Mouse (Mus musculus) urinary bladder, adult 2 months (tissue): Measurements from ENCODE around the gene Myod1. TPM values are rescaled to one million over a fixed set of nuclear protein-coding genes. Genes with fewer than 3 reads are reported as not detected.

Source experiments
- DNase-seq: peaks from one replicate; pipeline ENCODE4 v3.0.0; 2022; ENCODE audit warnings: low spot score
- polyA plus RNA-seq: library from polyadenylated mRNA; depleted of rRNA; stranded (reverse); fragments of >200 nt; gene quantifications from 2 replicates; pipeline ENCODE4 v1.2.3, GENCODE M21; 2012; rRNA removed

Myod1 gene
- 0.29 and 0.50 TPM in 2 replicates for polyA plus RNA-seq

DNA sequence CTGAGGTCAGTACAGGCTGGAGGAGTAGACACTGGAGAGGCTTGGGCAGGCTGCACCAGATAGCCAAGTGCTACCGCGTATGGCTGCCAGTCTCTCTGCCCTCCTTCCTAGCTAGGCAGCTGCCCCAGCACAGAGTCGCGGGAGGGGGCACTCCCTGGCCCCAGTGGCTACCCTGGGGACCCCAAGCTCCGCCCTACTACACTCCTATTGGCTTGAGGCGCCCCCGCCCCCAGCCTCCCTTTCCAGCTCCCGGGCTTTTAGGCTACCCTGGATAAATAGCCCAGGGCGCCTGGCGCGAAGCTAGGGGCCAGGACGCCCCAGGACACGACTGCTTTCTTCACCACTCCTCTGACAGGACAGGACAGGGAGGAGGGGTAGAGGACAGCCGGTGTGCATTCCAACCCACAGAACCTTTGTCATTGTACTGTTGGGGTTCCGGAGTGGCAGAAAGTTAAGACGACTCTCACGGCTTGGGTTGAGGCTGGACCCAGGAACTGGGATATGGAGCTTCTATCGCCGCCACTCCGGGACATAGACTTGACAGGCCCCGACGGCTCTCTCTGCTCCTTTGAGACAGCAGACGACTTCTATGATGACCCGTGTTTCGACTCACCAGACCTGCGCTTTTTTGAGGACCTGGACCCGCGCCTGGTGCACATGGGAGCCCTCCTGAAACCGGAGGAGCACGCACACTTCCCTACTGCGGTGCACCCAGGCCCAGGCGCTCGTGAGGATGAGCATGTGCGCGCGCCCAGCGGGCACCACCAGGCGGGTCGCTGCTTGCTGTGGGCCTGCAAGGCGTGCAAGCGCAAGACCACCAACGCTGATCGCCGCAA, at the start of gene Myod1:
Myod1 (plus strand) TSS at position 303 of the 836 bp plus-strand sequence.
- no peak for DNase-seq

DNA sequence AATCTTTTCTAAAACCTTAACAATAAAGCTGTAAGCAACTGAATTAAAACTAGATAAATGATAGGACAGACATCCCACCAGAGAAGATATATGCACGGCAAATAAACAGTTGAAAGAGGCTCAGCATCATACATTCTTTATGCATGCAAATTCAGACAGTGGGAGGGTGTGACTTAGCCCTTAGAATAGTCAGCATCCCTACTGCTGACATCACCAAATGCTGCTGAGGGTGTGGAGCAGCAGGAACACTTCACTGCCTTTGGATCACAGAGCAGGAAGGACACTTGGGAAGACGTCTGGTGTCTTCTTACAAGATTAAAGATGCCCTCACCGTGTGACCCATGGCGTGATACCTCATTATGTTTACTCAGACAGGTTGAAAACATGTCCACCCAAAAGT, 48.4 kb upstream of the Myod1 start:
- no peak for DNase-seq

DNA sequence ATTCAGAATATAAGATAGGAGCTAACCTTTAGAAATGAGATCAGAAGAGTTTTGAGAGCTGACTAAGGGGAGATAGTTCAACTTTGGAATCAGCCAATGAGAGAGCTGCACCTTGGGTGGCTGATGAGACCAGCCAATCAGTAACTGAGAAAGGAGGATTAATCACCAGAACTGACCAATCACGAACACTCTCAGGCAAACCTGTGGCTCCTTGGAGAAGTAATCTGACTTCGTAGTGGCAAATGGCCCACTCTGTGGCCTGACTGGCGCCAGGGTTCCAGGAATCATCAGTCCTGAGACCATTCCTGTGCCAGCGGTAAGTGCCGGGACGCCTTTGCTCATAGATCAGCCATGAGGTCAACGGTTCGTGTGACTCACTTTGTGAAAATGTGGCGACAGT, 38.9 kb upstream of the Myod1 start:
- no peak for DNase-seq

DNA sequence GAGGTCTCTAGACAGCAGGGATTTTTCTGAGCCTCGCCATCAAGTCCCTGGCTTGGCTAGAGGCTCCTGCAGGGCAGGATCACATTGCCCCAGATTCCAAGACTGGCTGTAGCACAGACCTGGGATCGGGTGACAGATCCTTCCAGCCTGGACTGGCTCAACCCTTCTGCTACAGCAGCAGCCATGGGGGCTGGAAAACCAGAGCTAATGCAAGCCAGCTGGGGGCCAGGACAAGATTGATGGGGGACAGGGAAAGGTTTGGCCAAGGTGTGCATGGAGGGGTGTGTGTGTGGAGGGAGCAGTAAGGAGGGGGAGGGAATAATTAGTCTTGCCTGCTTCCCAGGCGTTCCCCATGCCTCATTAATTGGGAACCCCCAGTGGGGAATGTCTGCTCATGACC, 36.5 kb upstream of the Myod1 start:
- no peak for DNase-seq

DNA sequence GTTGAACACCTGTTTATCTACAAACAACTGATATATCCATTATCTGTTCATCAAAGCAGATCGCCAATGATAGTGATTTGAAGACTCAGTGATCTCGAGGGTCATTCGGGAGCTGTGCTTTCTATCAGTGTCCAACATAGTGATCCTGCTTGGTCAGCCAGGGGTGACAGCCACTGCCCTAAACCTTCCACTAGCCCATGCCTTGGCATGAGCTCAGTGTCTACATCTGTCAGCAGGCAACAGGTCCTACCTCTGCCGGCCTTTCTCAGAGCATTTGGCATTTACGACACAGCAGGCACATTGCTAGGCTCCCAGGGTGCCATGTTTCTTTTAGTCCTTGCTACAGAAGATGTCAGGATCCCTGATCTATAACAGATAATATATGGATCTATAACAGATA, 36.0 kb upstream of the Myod1 start:
- no peak for DNase-seq

DNA sequence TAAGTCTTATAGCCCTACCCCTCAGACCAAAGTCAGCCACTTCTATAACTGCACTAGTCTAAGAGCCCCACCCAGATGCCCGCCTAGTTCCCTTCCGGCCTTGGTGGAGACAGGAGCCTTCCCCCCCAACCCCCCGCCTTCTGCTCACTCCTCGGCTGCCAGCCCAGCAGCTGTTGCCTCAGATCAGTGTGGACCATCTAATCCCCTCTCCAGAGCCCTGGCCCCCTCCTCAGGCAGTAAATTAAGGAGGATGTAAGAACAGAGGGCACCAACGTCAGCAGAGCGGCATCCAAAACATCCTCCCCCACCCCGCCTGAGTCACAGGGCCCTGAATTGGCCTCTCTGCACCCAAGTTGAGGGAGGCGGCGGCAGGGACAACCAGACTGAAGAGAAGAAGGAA, 34.8 kb upstream of the Myod1 start:
- DNase-seq: no peak

DNA sequence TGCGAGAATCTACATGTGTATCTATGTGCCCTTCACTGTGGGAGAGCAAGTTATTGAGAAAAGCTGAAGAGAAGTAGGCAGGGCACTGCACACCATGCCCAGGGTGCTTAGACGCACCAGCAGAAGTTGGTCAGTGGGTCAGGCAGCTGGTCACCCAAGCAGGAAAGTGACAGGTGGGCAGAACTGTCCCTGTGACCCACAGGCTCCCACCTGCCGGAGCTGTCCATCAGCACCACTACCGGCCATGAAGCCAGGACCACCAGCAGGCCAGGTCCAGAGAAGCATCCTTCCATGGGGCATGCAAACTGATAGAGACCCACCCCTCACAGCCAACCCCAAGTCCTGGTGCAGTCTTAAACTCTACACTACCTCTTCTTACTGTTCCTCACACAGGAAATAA, 28.6 kb upstream of the Myod1 start:
- DNase-seq: no peak

DNA sequence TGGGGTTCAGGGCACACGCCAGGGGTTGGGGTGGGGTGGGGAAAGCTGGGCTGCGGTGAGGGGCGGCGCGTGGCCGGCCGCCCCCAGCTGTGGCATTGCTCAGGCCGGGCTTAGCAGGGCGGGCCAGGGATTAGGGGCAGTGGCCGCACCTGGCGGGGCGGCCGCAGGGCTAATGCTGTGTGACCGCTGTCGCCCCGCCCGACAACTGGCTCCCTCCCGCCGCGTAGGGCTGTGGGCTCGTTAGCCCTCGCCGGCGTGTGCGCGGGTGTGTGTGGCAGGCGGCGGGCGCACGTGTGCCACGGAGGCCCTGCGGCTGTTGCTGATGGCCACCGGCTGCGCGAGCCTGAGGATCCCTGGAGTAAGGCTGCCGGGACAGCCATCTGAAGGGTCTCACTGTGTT, 27.5 kb upstream of the Myod1 start:
- no peak for DNase-seq

DNA sequence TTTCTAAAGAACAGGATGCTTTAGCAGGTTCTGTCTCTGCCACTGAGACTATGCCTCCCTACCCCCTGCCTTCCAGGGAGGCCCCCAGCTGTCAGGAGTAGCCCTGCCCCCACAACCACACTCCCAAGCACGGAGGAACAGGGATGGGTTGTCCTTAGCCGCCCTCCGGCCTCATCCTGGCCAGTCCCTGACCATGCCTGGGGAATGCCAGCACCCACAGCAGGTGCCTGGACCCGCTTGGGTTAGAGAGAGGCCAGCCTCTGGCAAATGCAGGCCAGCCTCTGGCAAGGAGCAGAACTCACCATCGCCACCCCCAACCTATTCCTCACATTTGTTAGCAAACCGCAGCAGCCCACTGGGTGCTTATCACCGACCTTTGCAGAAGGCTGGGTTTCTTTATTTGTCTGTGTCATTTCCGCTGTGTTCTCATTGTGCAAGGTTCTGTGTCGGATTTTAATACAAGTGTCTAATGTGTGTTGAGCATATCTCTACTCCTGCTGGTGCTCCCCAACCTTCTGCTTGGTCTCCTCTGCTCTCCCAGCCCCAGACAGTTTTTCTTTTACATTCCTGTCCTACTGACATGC, 26.1 kb upstream of the Myod1 start:
- DNase-seq: no peak

DNA sequence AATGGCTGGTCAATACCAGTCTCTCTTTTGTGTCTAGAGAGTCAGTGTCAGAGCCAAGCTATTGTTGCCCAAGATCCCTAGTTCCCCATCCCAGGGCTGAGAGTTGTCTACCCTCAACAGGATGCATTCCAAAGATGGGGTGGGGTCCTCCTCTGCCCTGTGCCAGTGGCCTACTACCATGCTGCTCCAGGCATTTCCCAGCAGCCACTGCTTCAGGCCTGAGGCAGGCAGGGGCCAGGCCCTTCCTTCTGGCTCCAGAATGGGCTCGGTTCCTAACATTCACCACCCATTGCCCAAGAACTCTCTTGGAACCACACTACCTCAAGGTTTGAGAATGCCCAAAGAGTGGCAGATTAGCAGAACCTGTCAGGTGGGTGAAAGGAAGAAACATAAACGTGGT, 23.5 kb upstream of the Myod1 start:
- no peak for DNase-seq

DNA sequence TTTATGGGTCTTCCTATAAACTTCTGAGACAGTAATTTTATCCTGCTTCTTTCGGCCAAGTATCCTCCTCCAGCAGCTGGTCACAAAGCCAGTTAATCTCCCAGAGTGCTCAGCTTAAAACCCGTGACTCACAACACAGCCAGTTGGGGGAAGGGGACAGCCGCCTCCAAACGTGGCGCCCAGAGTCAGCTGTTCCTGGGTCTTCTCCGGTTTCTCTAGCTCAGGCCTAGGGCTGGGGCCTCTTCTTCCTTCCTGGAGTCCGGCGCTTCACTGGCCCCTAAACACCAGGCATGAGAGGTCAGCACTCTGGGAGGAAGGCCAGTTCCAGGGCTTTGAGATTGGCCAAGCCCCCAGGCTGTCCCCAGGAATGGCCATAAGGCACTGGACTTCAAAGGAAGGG, 23.1 kb upstream of the Myod1 start:
- DNase-seq: no peak

DNA sequence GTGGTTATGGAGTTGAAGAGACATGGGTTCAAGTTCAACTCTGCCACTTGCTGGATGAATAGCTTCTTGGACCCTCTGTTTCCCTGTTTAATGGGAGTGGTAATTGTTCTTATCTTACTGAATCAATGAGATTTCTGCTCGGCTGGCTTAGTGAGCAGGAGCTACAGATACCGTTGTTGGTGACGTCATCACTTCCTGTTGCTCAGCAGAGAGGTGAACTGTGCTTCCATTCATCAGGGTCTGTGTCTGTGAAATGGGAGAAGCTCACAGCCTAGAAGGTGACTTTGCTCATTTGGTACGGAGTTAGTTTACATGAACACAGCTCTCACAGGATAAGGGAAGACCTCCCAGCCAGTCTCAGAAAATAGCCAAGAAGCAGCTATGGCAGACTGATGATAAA, 22.4 kb upstream of the Myod1 start:
- DNase-seq: no peak

DNA sequence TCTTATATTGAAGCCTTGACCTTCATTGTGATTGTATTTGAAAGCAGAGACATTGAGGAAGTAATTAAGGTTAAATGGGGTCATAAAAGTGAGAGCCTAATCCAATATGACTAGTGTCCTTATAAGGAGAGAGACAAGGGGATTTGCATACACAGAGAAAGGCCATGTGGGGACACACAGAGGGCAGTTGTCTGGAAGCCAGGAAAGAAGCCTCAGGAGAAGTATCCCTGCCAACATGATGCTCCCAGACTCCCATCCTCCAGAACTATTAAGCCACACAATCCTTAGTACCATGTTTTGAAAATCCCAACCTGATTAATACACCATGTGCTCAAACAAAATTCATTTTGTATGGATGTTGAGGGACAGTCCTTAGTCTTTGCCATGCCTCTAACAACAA, 14.5 kb upstream of the Myod1 start:
- DNase-seq: no peak

DNA sequence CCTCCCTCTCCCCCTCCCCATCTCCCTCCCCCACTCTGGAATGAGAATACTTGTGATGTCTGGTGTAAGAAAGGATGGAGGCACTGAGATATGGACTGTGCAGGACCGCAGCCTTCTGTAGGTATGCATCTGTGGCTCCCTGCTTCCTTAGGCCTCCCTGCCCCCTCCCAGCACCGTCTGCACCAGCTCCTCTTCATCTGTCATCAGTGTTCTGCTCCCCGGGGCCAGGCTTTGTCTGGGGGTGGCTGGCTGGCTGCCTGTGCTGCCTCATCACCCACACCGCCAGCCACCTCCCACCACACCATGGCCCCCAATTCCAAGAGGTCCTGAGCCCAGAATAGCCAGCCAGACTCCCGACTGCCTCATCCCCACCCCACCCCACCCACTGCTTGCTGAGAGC, 12.1 kb upstream of the Myod1 start:
- DNase-seq: no peak

DNA sequence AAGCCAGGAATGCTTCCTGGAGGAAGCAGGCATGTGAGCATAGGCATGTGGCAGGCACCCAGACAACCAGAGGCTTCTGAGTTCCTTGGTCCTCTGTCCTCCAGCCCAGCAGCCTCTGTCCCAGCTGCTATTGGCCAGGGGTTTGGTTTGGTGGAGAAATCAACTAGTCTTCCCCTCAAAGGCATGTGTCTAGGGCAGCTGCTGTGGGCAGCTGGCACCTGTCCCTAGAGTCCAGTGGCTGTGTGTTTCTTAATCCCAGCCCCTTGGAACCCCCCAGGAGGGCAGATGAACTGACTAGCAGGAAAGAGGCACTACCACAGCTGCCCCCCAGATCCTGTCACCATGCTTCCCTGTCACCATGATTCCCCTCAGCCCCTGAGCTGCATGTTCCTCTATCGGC, 10.5 kb upstream of the Myod1 start:
- DNase-seq: no peak

DNA sequence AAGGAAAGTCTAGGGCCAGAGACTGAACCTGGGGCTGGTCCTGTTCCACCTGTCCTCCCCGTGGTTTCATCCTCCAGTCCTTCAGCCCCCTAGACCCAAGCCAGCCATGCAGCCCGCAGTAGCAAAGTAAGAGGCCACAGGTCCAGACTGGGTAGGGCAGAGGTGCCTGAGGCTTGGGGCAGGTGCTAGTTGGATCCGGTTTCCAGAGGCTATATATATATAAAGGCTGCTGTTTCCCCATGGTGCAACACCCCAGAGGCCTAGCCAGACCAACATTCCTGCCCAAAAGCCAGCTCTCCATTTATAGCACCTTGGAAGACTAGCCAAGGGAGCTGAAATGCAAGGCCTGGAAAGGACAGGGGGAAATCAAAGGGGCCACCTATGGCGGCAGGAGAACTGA, 5.2 kb upstream of the Myod1 start:
- DNase-seq: no peak

DNA sequence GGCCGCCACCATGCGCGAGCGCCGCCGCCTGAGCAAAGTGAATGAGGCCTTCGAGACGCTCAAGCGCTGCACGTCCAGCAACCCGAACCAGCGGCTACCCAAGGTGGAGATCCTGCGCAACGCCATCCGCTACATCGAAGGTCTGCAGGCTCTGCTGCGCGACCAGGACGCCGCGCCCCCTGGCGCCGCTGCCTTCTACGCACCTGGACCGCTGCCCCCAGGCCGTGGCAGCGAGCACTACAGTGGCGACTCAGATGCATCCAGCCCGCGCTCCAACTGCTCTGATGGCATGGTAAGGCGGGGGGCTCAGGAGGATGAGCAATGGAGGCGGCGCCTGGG, 703 bp downstream of the Myod1 start:
- no peak for DNase-seq

DNA sequence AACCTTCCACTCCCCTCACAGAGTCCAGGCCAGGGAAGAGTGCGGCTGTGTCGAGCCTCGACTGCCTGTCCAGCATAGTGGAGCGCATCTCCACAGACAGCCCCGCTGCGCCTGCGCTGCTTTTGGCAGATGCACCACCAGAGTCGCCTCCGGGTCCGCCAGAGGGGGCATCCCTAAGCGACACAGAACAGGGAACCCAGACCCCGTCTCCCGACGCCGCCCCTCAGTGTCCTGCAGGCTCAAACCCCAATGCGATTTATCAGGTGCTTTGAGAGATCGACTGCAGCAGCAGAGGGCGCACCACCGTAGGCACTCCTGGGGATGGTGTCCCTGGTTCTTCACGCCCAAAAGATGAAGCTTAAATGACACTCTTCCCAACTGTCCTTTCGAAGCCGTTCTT, 1.8 kb downstream of the Myod1 start:
- no peak for DNase-seq

DNA sequence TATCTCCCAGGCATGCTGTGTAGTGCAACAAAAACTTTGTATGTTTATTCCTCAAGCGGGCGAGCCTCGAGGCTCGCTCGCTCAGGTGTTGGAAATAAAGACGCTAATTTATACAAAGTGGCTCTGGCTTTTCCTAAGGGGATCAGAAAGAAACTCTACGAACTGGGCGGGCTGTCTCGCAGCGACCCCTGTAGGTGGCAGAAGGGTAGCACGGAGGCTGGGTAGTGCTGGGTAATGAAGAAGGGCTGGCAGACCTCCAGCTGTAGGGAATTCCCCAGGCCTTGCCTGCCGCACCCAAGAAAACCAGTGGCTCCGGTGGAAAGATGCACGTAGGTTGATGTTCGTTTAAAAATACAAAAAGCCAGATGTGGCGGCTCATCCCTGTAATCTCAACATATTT, 2.7 kb downstream of the Myod1 start:
- DNase-seq: no peak

DNA sequence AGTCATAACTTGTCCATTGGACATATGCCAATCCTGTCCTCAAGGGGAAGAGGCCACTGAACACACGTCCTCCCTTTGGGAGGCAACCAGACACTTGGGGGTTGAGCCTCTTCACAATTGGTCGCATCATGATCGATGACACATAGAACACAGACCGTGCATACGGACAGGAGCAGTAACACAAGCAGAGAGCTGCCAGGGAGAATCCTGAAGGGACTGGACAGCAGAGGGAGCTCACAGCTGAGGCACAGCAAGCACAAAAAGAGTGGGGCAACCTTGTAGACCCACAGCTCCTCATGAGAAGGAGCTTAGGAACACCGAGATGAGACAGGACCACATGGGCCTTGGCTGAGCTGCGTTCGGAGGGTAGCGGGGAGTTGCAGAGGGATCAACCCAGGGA, 4.4 kb downstream of the Myod1 start:
- DNase-seq: no peak

DNA sequence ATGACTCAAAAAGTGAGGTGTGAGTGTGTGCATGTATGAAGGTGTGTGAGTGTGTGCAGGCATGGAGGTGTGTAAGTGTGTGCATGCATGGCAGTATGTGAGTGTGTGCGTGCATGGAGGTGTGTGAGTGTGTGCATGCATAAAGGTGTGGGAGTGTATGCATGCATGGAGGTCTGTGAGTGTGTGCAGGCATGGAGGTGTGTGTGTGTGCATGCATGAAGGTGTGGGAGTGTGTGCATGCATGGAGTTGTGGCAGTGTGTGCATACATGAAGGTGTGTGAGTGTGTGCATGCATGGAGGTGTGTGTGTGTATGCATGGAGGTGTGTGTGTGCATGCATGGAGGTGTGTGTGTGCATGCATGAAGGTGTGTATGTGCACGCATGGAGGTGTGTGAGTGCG, 11.2 kb downstream of the Myod1 start:
- no peak for DNase-seq

DNA sequence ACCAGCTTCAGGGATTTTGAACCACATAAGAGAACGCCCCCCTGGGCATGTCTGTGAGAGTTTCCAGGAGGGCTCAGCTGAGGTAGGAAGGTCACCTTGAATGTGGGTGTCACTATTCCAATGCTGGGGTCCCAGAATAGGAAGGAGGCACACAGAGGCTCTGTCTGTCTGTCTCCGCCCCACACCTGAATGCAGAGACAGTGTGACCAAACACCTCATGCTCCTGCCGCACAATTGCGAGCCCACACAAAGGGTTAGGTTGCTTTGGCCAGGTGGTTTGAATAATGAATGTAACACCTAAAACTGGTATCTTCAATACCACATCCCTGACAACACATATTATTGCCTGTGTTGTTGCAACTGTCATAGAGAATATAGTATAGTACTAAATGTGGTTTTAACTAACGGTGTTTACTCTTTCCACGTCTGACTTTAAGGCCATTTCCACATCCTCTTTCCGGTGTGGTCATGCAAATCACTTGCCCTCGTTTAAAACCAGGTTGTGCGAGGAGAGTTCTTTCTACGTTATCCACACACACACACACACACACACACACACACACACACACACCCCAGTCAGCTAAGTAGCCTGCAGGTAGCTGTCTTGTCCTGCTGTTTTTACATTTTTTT, 13.3 kb downstream of the Myod1 start:
- no peak for DNase-seq

DNA sequence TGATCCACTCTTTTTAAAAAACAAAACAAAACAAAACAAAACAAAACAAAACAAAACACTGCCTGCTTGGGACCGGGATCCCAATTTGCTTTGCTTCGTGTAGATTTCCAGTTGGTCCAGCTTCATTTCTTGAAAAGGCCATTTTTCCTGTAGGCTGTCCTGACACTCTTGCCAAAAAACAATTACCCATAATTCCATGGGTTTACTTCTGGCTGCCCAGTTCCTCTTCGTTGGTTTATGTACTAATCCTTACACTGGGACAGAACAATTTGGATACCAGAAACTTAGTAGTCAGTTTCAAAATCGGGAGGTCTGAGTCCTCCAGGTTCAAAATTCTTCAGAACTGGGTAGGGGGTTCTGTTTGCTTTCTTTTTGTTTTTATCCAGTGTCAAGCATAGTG, 14.0 kb downstream of the Myod1 start:
- no peak for DNase-seq

DNA sequence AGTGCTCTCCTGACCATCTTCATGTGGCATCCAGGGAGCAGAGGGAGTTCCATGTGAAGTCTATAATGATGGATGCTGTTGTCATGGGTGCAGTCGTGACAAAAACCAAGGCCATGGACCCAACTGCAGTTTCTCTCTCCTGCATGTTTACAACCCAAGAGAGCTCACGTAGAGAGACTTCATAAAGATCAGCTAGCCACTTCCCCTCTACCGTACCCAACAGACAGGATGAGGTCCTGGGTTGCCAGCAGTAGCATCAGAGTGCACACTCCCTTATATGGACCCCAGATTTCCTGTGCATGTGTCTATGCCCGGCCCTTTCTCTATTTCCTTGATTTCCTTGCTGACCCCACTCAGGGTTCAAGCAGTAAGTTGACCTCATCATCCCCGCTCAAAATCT, 15.4 kb downstream of the Myod1 start:
- DNase-seq: no peak
